In the genomic region with DNA sequence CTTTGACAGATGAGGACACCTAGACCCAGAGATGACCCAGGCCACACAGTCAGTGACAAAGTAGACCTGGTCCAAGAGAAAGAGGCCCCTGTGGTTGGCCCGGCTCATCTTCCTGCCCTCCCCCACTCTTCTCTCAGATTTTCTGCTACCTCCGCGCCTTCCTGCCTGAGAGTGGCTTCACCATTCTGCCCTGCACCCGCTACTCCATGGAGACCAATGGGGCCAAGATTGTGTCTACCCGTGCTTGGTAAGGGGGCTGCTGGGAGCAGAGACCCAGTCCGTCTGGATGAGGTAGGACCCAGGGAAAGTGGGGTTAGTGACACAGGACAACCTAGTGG, we compare ENCODE assay signal across 12 mouse cellular contexts. TPM values are rescaled to one million over a fixed set of nuclear protein-coding genes. Genes with fewer than 3 reads are reported as not detected.
DNase-seq lines count a peak whose midpoint lies in the region; ATAC-seq and TF ChIP-seq lines count a peak whose summit lies in the region.
"Had no signal": no experiment of that assay in that cellular context is flagged by ENCODE, and none has a peak within 500 bp of the region (broad histone marks: within the 10 kb centered on the region; RNA-seq: fewer than 3 reads in every experiment).

No protein-coding gene starts in this region.

- no peak for TF ChIP-seq CTCF in E14TG2a.4 (conservative IDR thresholded peaks at IDR 0.05; ENCODE audit: low read length)

- H3K4me1 ChIP-seq in heart, embryonic 16.5 days (ENCODE audit: control insufficient read depth, insufficient read depth, low read length): peaks cover 27% of the 10 kb centered on the region
- peaks cover 69% of the 10 kb centered on the region for H3K4me1 ChIP-seq in E14TG2a.4 (replicated peaks; ENCODE audit: low read depth, low read length)
- H3K4me1 ChIP-seq in embryonic facial prominence, embryonic 10.5 days: peaks cover 48% of the 10 kb centered on the region

- ATAC-seq in heart, embryonic 16.5 days (replicated peaks; ENCODE audit: extremely low read depth, insufficient read depth, low FRiP score): no peak
- ATAC-seq in frontal cortex, adult (ENCODE audit: low TSS enrichment): no peak

- no peak overlapping the region for H3K4me2 ChIP-seq in heart, embryonic 16.5 days (ENCODE audit: low read depth, low read length)

- no peak overlapping the region for H3K4me3 ChIP-seq in heart, embryonic 16.5 days (ENCODE audit: low read length)
- peak overlapping the region; percentile 96 for H3K4me3 ChIP-seq in E14TG2a.4 (replicated peaks; ENCODE audit: low read length)
- peak overlapping the region; percentile 88 for H3K4me3 ChIP-seq in embryonic facial prominence, embryonic 10.5 days

- WGBS in heart, embryonic 16.5 days: 84% methylated on average over 6 of the region's 6 CpGs
- 90% methylated on average over 6 of the region's 6 CpGs for WGBS in embryonic facial prominence, embryonic 10.5 days

- no peak overlapping the region for H3K27ac ChIP-seq in heart, embryonic 16.5 days (ENCODE audit: low read length)
- H3K27ac ChIP-seq in embryonic facial prominence, embryonic 10.5 days (replicated peaks): no peak overlapping the region

- DNase-seq in heart, adult 8-10 months (ENCODE audit: low spot score): no peak
- no peak for DNase-seq in embryonic facial prominence, embryonic 10.5 days (ENCODE audit: low spot score)
- peak; percentile 37 for DNase-seq in liver
- DNase-seq in yolk sac, embryonic 10.5 days (ENCODE audit: low spot score): no peak
- DNase-seq in cerebellum, adult 8-10 months: no peak
- DNase-seq: kidney, adult 2 months; lung, postnatal 10 days had no signal

- H3K36me3 ChIP-seq in heart, embryonic 16.5 days (ENCODE audit: control insufficient read depth, insufficient read depth): peaks cover 10% of the 10 kb centered on the region
- H3K36me3 ChIP-seq in E14TG2a.4 (ENCODE audit: insufficient read depth, low read length): peaks cover 62% of the 10 kb centered on the region
- H3K36me3 ChIP-seq in embryonic facial prominence, embryonic 10.5 days (replicated peaks): peaks cover 55% of the 10 kb centered on the region

- H3K27me3 ChIP-seq in heart, embryonic 16.5 days (ENCODE audit: control insufficient read depth, insufficient read depth, low read length): no peaks in the 10 kb centered on the region
- H3K27me3 ChIP-seq in E14TG2a.4 (ENCODE audit: insufficient read depth, low read length): no peaks in the 10 kb centered on the region
- no peaks in the 10 kb centered on the region for H3K27me3 ChIP-seq in embryonic facial prominence, embryonic 10.5 days (replicated peaks; ENCODE audit: low read depth, poor library complexity, severe bottlenecking)

- 0 out of 2 replicates have a peak overlapping the region, but pooled peaks have one; percentile 23 for H3K9ac ChIP-seq in heart, embryonic 16.5 days (ENCODE audit: low read length)

- no peaks in the 10 kb centered on the region for H3K9me3 ChIP-seq in heart, embryonic 16.5 days (replicated peaks; ENCODE audit: control insufficient read depth, low read length)
- H3K9me3 ChIP-seq in E14TG2a.4 (ENCODE audit: low read length): no peaks in the 10 kb centered on the region
- H3K9me3 ChIP-seq in embryonic facial prominence, embryonic 10.5 days: no peaks in the 10 kb centered on the region

RNA-seq across cellular contexts. Expression of gene Kmt5c, which starts 2.5 kb away (rescaled TPM):
- polyA plus RNA-seq in heart, embryonic 16.5 days (2015; fragmentation: Nextera tagmentation; extraction: Ambion mirVana): 53.6 and 59.0 TPM in 2 replicates
- 10 to 100 TPM in 2 of 4 experiments, 1 to 10 TPM in 2; 7.5 to 10.8 (median 9.7) TPM for total RNA-seq in heart, adult 8-10 months (2022)
- polyA plus RNA-seq in embryonic facial prominence, embryonic 10.5 days (2016; fragmentation: Nextera tagmentation; extraction: Ambion mirVana): 102 and 103 TPM in 2 replicates

RNA-seq across cellular contexts. Expression of gene Cox6b2, which starts 10.4 kb away (rescaled TPM):
- polyA plus RNA-seq in heart, embryonic 16.5 days (2015; fragmentation: Nextera tagmentation; extraction: Ambion mirVana): 24.1 and 32.0 TPM in 2 replicates
- total RNA-seq in heart, adult 8-10 months (2022): 1 to 10 TPM; 1.8 to 3.8 (median 2.8) TPM
- 42.5 and 46.0 TPM in 2 replicates for polyA plus RNA-seq in embryonic facial prominence, embryonic 10.5 days (2016; fragmentation: Nextera tagmentation; extraction: Ambion mirVana)

RNA-seq across cellular contexts. Expression of gene Tmem150b, which starts 17.4 kb away (rescaled TPM):
- polyA plus RNA-seq in heart, embryonic 16.5 days (2015; fragmentation: Nextera tagmentation; extraction: Ambion mirVana): 0.06 and 0.33 TPM in 2 replicates
- under 1 TPM in 3 of 4 experiments, not detected in 1; 0.12 to 0.24 (median 0.17) TPM for total RNA-seq in heart, adult 8-10 months (2022)
- 0.14 and 0.20 TPM in 2 replicates for polyA plus RNA-seq in embryonic facial prominence, embryonic 10.5 days (2016; fragmentation: Nextera tagmentation; extraction: Ambion mirVana)

RNA-seq across cellular contexts. Expression of gene Fam71e2, which starts 28.7 kb away (rescaled TPM):
- polyA plus RNA-seq in heart, embryonic 16.5 days (2015; fragmentation: Nextera tagmentation; extraction: Ambion mirVana): not detected in 2 replicates
- total RNA-seq in heart, adult 8-10 months (2022): not detected
- polyA plus RNA-seq in embryonic facial prominence, embryonic 10.5 days (2016; fragmentation: Nextera tagmentation; extraction: Ambion mirVana): not detected in 2 replicates
- total RNA-seq: ES-E14; gastrocnemius, postnatal 4 days had no signal

RNA-seq across cellular contexts. Expression of gene Il11, which starts 40.2 kb away (rescaled TPM):
- polyA plus RNA-seq in heart, embryonic 16.5 days (2015; fragmentation: Nextera tagmentation; extraction: Ambion mirVana): 0.11 and 0.20 TPM in 2 replicates
- total RNA-seq in heart, adult 8-10 months (2022): under 1 TPM in 1 of 4 experiments, not detected in 3; 0.19 TPM
- polyA plus RNA-seq in embryonic facial prominence, embryonic 10.5 days (2016; fragmentation: Nextera tagmentation; extraction: Ambion mirVana): 0.15 and 0.19 TPM in 2 replicates
